Mouse (Mus musculus): ENCODE measurements around the gene Tom1l2. TPM values are rescaled to one million over a fixed set of nuclear protein-coding genes. Genes with fewer than 3 reads are reported as not detected.

Tom1l2 gene
- polyA plus RNA-seq, 1 experiment, result 27.6 TPM

- H3K27ac ChIP-seq (replicated peaks; ENCODE audit: low read depth, low read length), result peak overlapping the region; percentile 89
These were observed 7.2 kb upstream of the Tom1l2 start for GRCm38 (mm10) chr11:60359936-60360335.

GRCm38 (mm10) chr11:60359138-60359537 lies 6.4 kb upstream of the Tom1l2 start:
- Histone ChIP-seq H3K27ac (replicated peaks; ENCODE audit: low read depth, low read length) (peak overlapping the region; percentile 8; the same call in 1 of the 2 replicates), H3K4me3 (ENCODE audit: insufficient read depth, low read depth, low read length) (no peak overlapping the region), H3K4me1 (ENCODE audit: control insufficient read depth, insufficient read depth, insufficient read length, low read length) (peaks cover 6% of the 10 kb centered on the region)

More at GRCm38 (mm10) chr11:60359936-60360335, 7.2 kb upstream of the Tom1l2 start:
- peaks cover 6% of the 10 kb centered on the region for H3K4me1 ChIP-seq (ENCODE audit: control insufficient read depth, insufficient read depth, insufficient read length, low read length)
- H3K4me3 ChIP-seq (ENCODE audit: insufficient read depth, low read depth, low read length), result no peak overlapping the region

- Histone ChIP-seq H3K4me3 (ENCODE audit: insufficient read depth, low read depth, low read length) (no peak overlapping the region), H3K4me1 (ENCODE audit: control insufficient read depth, insufficient read depth, insufficient read length, low read length) (peaks cover 6% of the 10 kb centered on the region), H3K27ac (replicated peaks; ENCODE audit: low read depth, low read length) (peak overlapping the region; percentile 9; the same call in 1 of the 2 replicates)
These were observed 5.8 kb upstream of the Tom1l2 start for GRCm38 (mm10) chr11:60358548-60358947.

GRCm38 (mm10) chr11:60357116-60357515 lies 4.4 kb upstream of the Tom1l2 start:
- Histone ChIP-seq H3K27ac (replicated peaks; ENCODE audit: low read depth, low read length) (no peak overlapping the region), H3K4me3 (ENCODE audit: insufficient read depth, low read depth, low read length) (no peak overlapping the region)

GRCm38 (mm10) chr11:60355952-60356351 lies 3.2 kb upstream of the Tom1l2 start:
- H3K4me3 ChIP-seq (ENCODE audit: insufficient read depth, low read depth, low read length), result no peak overlapping the region
- H3K27ac ChIP-seq (replicated peaks; ENCODE audit: low read depth, low read length), result no peak overlapping the region
- H3K4me1 ChIP-seq (ENCODE audit: control insufficient read depth, insufficient read depth, insufficient read length, low read length), result peaks cover 6% of the 10 kb centered on the region

More at GRCm38 (mm10) chr11:60357116-60357515, 4.4 kb upstream of the Tom1l2 start:
- peaks cover 6% of the 10 kb centered on the region for H3K4me1 ChIP-seq (ENCODE audit: control insufficient read depth, insufficient read depth, insufficient read length, low read length)

GRCm38 (mm10) chr11:60351925-60352371 lies 757 bp downstream of the Tom1l2 start:
- peak overlapping the region; percentile 74 for H3K4me3 ChIP-seq (ENCODE audit: insufficient read depth, low read depth, low read length)
- H3K27ac ChIP-seq (replicated peaks; ENCODE audit: low read depth, low read length), result peak overlapping the region; percentile 57
- no peaks in the 10 kb centered on the region; the same call in 1 of the 2 replicates for H3K4me1 ChIP-seq (ENCODE audit: control insufficient read depth, insufficient read depth, insufficient read length, low read length)

- Histone ChIP-seq H3K27ac (replicated peaks; ENCODE audit: low read depth, low read length) (peak overlapping the region; percentile 57), H3K4me1 (ENCODE audit: control insufficient read depth, insufficient read depth, insufficient read length, low read length) (no peaks in the 10 kb centered on the region; the same call in 1 of the 2 replicates), H3K4me3 (ENCODE audit: insufficient read depth, low read depth, low read length) (peak overlapping the region; percentile 74)
These were observed 1.3 kb downstream of the Tom1l2 start for GRCm38 (mm10) chr11:60351388-60351787.

- Histone ChIP-seq H3K4me1 (ENCODE audit: control insufficient read depth, insufficient read depth, insufficient read length, low read length) (peaks cover 12% of the 10 kb centered on the region), H3K4me3 (ENCODE audit: insufficient read depth, low read depth, low read length) (no peak overlapping the region), H3K27ac (replicated peaks; ENCODE audit: low read depth, low read length) (0 out of 2 replicates have a peak overlapping the region, but pooled peaks have one; percentile 33)
These were observed 6.2 kb downstream of the Tom1l2 start for GRCm38 (mm10) chr11:60346537-60346936.

GRCm38 (mm10) chr11:60345868-60346267 lies 6.8 kb downstream of the Tom1l2 start:
- Histone ChIP-seq H3K4me1 (ENCODE audit: control insufficient read depth, insufficient read depth, insufficient read length, low read length) (peaks cover 18% of the 10 kb centered on the region), H3K27ac (replicated peaks; ENCODE audit: low read depth, low read length) (peak overlapping the region; percentile 70), H3K4me3 (ENCODE audit: insufficient read depth, low read depth, low read length) (no peak overlapping the region)

- no peak overlapping the region for H3K4me3 ChIP-seq (ENCODE audit: insufficient read depth, low read depth, low read length)
- H3K27ac ChIP-seq (replicated peaks; ENCODE audit: low read depth, low read length), result no peak overlapping the region
- H3K4me1 ChIP-seq (ENCODE audit: control insufficient read depth, insufficient read depth, insufficient read length, low read length), result peaks cover 6% of the 10 kb centered on the region; the same call in 1 of the 2 replicates
These were observed 13.3 kb downstream of the Tom1l2 start for GRCm38 (mm10) chr11:60339361-60339760.

GRCm38 (mm10) chr11:60338291-60338690 lies 14.4 kb downstream of the Tom1l2 start:
- Histone ChIP-seq H3K4me3 (ENCODE audit: insufficient read depth, low read depth, low read length) (no peak overlapping the region), H3K4me1 (ENCODE audit: control insufficient read depth, insufficient read depth, insufficient read length, low read length) (peaks cover 6% of the 10 kb centered on the region; the same call in 1 of the 2 replicates), H3K27ac (replicated peaks; ENCODE audit: low read depth, low read length) (no peak overlapping the region)

GRCm38 (mm10) chr11:60335771-60336170 lies 16.9 kb downstream of the Tom1l2 start:
- H3K4me1 ChIP-seq (ENCODE audit: control insufficient read depth, insufficient read depth, insufficient read length, low read length), result no peaks in the 10 kb centered on the region
- no peak overlapping the region for H3K4me3 ChIP-seq (ENCODE audit: insufficient read depth, low read depth, low read length)
- H3K27ac ChIP-seq (replicated peaks; ENCODE audit: low read depth, low read length), result no peak overlapping the region

GRCm38 (mm10) chr11:60334124-60334523 lies 18.6 kb downstream of the Tom1l2 start:
- H3K4me1 ChIP-seq (ENCODE audit: control insufficient read depth, insufficient read depth, insufficient read length, low read length), result no peaks in the 10 kb centered on the region
- no peak overlapping the region for H3K4me3 ChIP-seq (ENCODE audit: insufficient read depth, low read depth, low read length)

GRCm38 (mm10) chr11:60333461-60333860 lies 19.2 kb downstream of the Tom1l2 start:
- H3K4me1 ChIP-seq (ENCODE audit: control insufficient read depth, insufficient read depth, insufficient read length, low read length), result no peaks in the 10 kb centered on the region
- no peak overlapping the region for H3K4me3 ChIP-seq (ENCODE audit: insufficient read depth, low read depth, low read length)
- no peak overlapping the region for H3K27ac ChIP-seq (replicated peaks; ENCODE audit: low read depth, low read length)

More at GRCm38 (mm10) chr11:60334124-60334523, 18.6 kb downstream of the Tom1l2 start:
- no peak overlapping the region for H3K27ac ChIP-seq (replicated peaks; ENCODE audit: low read depth, low read length)

GRCm38 (mm10) chr11:60330551-60330950 lies 22.2 kb downstream of the Tom1l2 start:
- no peak overlapping the region for H3K4me3 ChIP-seq (ENCODE audit: insufficient read depth, low read depth, low read length)
- H3K27ac ChIP-seq (replicated peaks; ENCODE audit: low read depth, low read length), result no peak overlapping the region
- no peaks in the 10 kb centered on the region for H3K4me1 ChIP-seq (ENCODE audit: control insufficient read depth, insufficient read depth, insufficient read length, low read length)

GRCm38 (mm10) chr11:60323731-60324130 lies 29.0 kb downstream of the Tom1l2 start:
- H3K4me1 ChIP-seq (ENCODE audit: control insufficient read depth, insufficient read depth, insufficient read length, low read length), result peaks cover 3% of the 10 kb centered on the region
- H3K27ac ChIP-seq (replicated peaks; ENCODE audit: low read depth, low read length), result no peak overlapping the region
- H3K4me3 ChIP-seq (ENCODE audit: insufficient read depth, low read depth, low read length), result no peak overlapping the region
